Mouse (Mus musculus): Measurements from ENCODE around the gene Zfand3.

DNA sequence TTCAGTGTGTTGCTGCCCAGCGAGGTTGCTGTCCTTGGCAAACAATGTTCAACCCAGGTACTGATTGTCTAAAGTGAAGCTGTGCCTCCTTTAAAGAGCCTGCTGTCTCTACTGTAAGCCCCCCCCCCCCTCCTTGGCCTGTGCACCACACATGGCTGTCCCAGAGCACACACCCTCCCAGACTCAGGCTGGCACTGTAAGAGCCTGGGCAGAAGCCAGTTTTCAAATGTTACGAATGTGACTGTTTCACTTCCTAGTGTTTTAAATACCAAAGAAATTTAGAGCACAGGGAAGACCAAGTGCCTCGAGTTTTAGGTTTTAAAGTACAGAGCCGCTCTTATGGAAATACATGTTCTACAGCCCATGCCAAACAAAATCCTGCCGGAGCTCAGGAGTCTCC is 234.9 kb downstream of the Zfand3 start:
- TF ChIP-seq CTCF (IDR thresholded peaks at IDR 0.05; ENCODE audit: insufficient read depth, low read length) (no peak), POLR2A (IDR thresholded peaks at IDR 0.05; ENCODE audit: borderline replicate concordance, extremely low read depth, low read depth, low read length) (no peak)
